Mouse (Mus musculus): ENCODE measurements around the gene Slco2a1. TPM values are rescaled to one million over a fixed set of nuclear protein-coding genes. Genes with fewer than 3 reads are reported as not detected.

The Slco2a1 gene
- polyA plus RNA-seq, 1 experiment = 2.4 TPM

DNA sequence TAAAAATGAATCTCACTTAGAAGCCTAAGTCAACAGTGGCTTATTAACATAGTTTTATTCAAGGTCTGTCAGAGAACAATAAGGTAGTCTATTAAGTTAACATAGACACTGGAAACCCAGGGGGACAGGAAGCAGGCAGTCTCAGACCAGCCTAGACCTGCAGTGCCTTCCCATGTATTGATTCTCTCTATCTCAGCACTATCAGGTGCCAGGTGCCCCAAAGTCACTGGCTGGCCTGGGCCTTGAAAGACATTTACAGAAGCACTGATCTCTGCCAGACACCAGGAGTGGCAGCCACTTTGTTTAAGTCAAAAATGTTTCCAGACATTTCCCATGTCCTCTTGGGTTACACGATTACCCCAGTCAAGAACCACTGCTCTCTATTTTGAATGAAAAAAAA, 11.4 kb upstream of the Slco2a1 start:
- no peak overlapping the region for H3K4me3 ChIP-seq (ENCODE audit: control insufficient read depth, low read depth, low read length)
- no peak overlapping the region for H3K27ac ChIP-seq (ENCODE audit: control insufficient read depth, insufficient read depth, low read depth, low read length)
- no peak for TF ChIP-seq POLR2A (IDR thresholded peaks at IDR 0.05; ENCODE audit: control insufficient read depth, low read depth, low read length)
- no peak for TF ChIP-seq CTCF (IDR thresholded peaks at IDR 0.05; ENCODE audit: control insufficient read depth, insufficient read depth, insufficient replicate concordance, low read depth, low read length)
- H3K36me3 ChIP-seq (ENCODE audit: control insufficient read depth, insufficient read depth, low read length) = no peaks in the 10 kb centered on the region
- H3K27me3 ChIP-seq (ENCODE audit: control insufficient read depth, insufficient read depth, low read length) = no peaks in the 10 kb centered on the region
- no peaks in the 10 kb centered on the region; the same call in 1 of the 2 replicates for H3K4me1 ChIP-seq (ENCODE audit: control insufficient read depth, insufficient read depth, low read length)

DNA sequence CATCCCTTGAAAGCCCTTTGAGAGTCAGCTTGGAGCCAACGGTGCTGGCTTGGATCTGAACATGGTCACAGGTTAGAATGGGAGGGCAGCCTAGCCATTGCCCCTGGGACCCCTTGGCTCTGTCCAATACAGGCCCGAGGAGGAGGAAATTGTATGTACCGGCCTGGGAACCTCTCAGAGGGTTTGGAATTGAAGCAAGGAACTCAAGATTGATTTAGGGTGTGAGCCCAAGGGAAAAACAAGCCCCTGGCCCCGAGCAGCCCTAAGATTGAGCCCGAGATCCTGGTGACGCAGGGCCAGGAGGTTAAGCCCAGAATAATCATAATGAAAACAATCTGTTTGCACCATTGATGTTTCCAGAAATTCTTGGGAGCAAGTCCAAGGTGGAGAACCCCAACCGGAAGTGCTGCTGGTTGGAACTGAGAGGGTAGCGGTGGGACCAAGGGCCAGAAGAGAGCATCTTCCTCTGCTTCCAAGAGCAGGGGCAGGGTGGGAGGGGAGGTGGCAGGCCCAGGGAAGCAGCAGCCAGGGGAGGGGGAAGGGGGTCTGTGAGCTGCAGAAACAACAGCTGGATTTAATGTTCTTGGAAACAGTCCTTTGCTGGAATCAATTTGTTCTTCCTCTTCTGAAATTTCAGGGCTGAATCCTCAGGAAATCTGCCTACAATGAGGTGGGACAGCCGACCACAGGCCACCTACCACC, 10.6 kb upstream of the Slco2a1 start:
- H3K36me3 ChIP-seq (ENCODE audit: control insufficient read depth, insufficient read depth, low read length) = no peaks in the 10 kb centered on the region
- no peaks in the 10 kb centered on the region for H3K27me3 ChIP-seq (ENCODE audit: control insufficient read depth, insufficient read depth, low read length)
- no peak for TF ChIP-seq POLR2A (IDR thresholded peaks at IDR 0.05; ENCODE audit: control insufficient read depth, low read depth, low read length)
- no peak for TF ChIP-seq CTCF (IDR thresholded peaks at IDR 0.05; ENCODE audit: control insufficient read depth, insufficient read depth, insufficient replicate concordance, low read depth, low read length)
- no peak overlapping the region for H3K27ac ChIP-seq (ENCODE audit: control insufficient read depth, insufficient read depth, low read depth, low read length)
- H3K4me1 ChIP-seq (ENCODE audit: control insufficient read depth, insufficient read depth, low read length) = no peaks in the 10 kb centered on the region; the same call in 1 of the 2 replicates
- no peak overlapping the region for H3K4me3 ChIP-seq (ENCODE audit: control insufficient read depth, low read depth, low read length)

DNA sequence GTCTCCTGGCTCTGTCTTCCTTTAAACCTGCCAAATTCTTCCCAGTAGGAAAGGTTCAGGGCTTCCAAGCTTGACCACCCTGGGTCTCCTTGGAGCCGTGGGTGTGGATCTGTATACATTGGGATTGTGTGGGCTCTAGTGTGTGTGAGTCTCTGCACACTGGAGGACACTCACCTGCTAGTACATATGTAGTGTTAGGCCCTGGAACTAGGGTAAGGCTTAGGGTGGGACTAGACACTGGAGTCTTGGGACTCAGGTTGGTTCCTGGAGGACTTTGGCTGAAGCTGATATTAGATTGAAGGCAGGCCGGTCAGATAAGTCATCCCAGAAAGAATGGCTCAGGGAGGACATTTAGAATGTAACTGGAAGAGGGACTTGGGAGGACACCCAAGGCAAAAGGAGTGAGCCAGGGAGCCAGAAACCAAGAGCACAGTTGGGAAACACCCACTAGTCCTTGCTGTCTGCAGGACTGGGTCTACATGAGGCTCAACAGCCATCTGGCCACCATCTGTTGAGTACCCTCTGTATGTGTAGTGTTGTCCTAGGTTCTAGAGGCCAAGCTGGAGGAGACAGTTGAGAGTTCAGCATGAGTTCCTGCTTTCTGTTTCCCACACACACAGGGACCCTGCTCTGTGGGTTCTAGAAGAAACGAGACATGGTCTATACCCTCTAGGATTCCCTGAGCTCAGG, 9.4 kb upstream of the Slco2a1 start:
- H3K27ac ChIP-seq (ENCODE audit: control insufficient read depth, insufficient read depth, low read depth, low read length) = no peak overlapping the region

DNA sequence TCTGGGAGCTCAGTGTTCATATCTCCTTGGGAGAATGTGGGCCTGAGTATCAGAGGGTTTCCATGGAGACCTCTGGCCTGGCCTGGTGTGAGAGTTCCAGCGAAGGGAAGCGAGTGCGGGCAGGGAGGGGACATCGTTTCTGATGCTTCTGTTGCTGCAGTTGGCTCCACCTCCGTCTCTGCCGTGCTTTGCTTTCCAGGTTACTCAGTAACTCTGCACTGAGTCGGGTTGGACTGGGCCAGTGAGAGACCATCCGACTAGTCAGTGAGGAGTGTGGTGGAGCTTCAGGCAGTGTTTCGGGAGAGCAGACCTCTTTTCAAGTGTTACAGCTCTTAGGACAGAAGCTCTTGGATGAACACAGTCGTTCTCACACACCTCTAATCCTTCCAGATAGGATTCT, 8.6 kb upstream of the Slco2a1 start:
- no peaks in the 10 kb centered on the region for H3K36me3 ChIP-seq (ENCODE audit: control insufficient read depth, insufficient read depth, low read length)
- H3K27ac ChIP-seq (ENCODE audit: control insufficient read depth, insufficient read depth, low read depth, low read length) = no peak overlapping the region
- TF ChIP-seq CTCF (IDR thresholded peaks at IDR 0.05; ENCODE audit: control insufficient read depth, insufficient read depth, insufficient replicate concordance, low read depth, low read length) (no peak), POLR2A (IDR thresholded peaks at IDR 0.05; ENCODE audit: control insufficient read depth, low read depth, low read length) (no peak)
- no peak overlapping the region for H3K4me3 ChIP-seq (ENCODE audit: control insufficient read depth, low read depth, low read length)
- H3K4me1 ChIP-seq (ENCODE audit: control insufficient read depth, insufficient read depth, low read length) = no peaks in the 10 kb centered on the region; the same call in 1 of the 2 replicates
- no peaks in the 10 kb centered on the region for H3K27me3 ChIP-seq (ENCODE audit: control insufficient read depth, insufficient read depth, low read length)

More for the DNA sequence above, 9.4 kb upstream of the Slco2a1 start:
- no peak for TF ChIP-seq POLR2A (IDR thresholded peaks at IDR 0.05; ENCODE audit: control insufficient read depth, low read depth, low read length)
- no peak for TF ChIP-seq CTCF (IDR thresholded peaks at IDR 0.05; ENCODE audit: control insufficient read depth, insufficient read depth, insufficient replicate concordance, low read depth, low read length)
- Histone ChIP-seq H3K4me3 (ENCODE audit: control insufficient read depth, low read depth, low read length) (no peak overlapping the region), H3K27me3 (ENCODE audit: control insufficient read depth, insufficient read depth, low read length) (no peaks in the 10 kb centered on the region), H3K4me1 (ENCODE audit: control insufficient read depth, insufficient read depth, low read length) (no peaks in the 10 kb centered on the region; the same call in 1 of the 2 replicates), H3K36me3 (ENCODE audit: control insufficient read depth, insufficient read depth, low read length) (no peaks in the 10 kb centered on the region)

DNA sequence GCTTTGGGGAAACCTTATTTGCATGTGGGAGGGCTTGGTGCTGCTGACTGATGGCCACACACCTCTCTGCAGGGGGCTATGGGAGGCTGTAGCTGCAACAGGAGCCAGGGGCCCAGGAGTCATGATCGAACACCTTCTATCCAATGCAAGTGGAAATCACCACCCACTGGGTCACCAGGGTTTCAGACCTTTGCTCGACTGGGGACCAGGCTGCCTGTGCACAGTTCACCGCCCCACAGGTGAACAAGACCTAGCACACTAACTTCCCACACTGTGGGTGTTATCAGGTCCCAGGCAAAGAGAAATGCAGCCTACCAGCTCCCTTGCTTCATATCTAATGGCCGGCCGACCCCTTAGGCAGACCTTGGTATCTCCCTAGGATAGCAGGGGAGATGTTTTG, 8.1 kb upstream of the Slco2a1 start:
- no peaks in the 10 kb centered on the region; the same call in 1 of the 2 replicates for H3K4me1 ChIP-seq (ENCODE audit: control insufficient read depth, insufficient read depth, low read length)
- no peaks in the 10 kb centered on the region for H3K27me3 ChIP-seq (ENCODE audit: control insufficient read depth, insufficient read depth, low read length)
- no peak for TF ChIP-seq CTCF (IDR thresholded peaks at IDR 0.05; ENCODE audit: control insufficient read depth, insufficient read depth, insufficient replicate concordance, low read depth, low read length)
- no peak for TF ChIP-seq POLR2A (IDR thresholded peaks at IDR 0.05; ENCODE audit: control insufficient read depth, low read depth, low read length)
- H3K36me3 ChIP-seq (ENCODE audit: control insufficient read depth, insufficient read depth, low read length) = no peaks in the 10 kb centered on the region
- H3K27ac ChIP-seq (ENCODE audit: control insufficient read depth, insufficient read depth, low read depth, low read length) = no peak overlapping the region
- H3K4me3 ChIP-seq (ENCODE audit: control insufficient read depth, low read depth, low read length) = no peak overlapping the region

DNA sequence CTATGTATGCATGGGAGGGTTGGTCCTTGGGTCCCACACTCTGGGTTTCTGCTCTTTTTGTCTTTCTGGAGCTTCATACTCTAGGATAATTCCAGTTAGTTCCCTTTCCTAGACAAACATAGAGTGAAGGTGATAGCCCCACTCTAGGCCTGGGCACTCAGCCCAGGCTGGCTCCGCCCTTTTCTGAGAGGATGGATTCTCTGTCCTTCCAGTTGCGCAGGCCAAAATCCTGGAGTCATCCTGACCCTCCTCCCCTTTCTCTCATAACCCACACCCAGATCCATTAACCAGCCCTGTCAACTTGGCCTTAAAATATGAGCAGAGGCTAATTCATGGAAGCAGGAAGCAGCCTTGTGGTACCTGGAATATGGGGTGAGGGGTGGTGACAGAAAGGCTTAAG, 6.7 kb upstream of the Slco2a1 start:
- Histone ChIP-seq H3K36me3 (ENCODE audit: control insufficient read depth, insufficient read depth, low read length) (no peaks in the 10 kb centered on the region), H3K4me1 (ENCODE audit: control insufficient read depth, insufficient read depth, low read length) (no peaks in the 10 kb centered on the region; the same call in 1 of the 2 replicates), H3K27me3 (ENCODE audit: control insufficient read depth, insufficient read depth, low read length) (no peaks in the 10 kb centered on the region), H3K27ac (ENCODE audit: control insufficient read depth, insufficient read depth, low read depth, low read length) (no peak overlapping the region), H3K4me3 (ENCODE audit: control insufficient read depth, low read depth, low read length) (no peak overlapping the region)
- TF ChIP-seq POLR2A (IDR thresholded peaks at IDR 0.05; ENCODE audit: control insufficient read depth, low read depth, low read length) = no peak
- no peak for TF ChIP-seq CTCF (IDR thresholded peaks at IDR 0.05; ENCODE audit: control insufficient read depth, insufficient read depth, insufficient replicate concordance, low read depth, low read length)

DNA sequence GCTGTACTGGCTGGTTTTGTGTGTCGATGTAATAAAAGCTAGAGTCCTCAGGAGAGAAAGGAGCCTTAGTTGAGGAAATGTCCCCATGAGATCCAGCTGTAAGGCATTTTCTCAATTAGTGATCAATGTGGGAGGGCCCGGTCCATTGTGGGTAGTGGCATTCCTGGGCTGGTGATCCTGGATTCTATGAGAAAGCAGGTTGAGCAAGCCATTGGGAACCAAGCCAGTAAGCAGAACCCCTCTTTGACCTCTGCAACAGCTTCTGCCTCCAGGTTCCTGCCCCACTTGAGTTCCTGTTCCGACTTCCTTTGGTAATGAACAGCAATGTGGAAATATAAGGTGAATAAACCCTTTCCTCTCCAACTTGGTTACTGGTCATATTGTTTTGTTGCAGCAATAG, 6.1 kb upstream of the Slco2a1 start:
- Histone ChIP-seq H3K27ac (ENCODE audit: control insufficient read depth, insufficient read depth, low read depth, low read length) (no peak overlapping the region), H3K36me3 (ENCODE audit: control insufficient read depth, insufficient read depth, low read length) (no peaks in the 10 kb centered on the region), H3K4me1 (ENCODE audit: control insufficient read depth, insufficient read depth, low read length) (no peaks in the 10 kb centered on the region; the same call in 1 of the 2 replicates), H3K27me3 (ENCODE audit: control insufficient read depth, insufficient read depth, low read length) (no peaks in the 10 kb centered on the region), H3K4me3 (ENCODE audit: control insufficient read depth, low read depth, low read length) (no peak overlapping the region)
- TF ChIP-seq CTCF (IDR thresholded peaks at IDR 0.05; ENCODE audit: control insufficient read depth, insufficient read depth, insufficient replicate concordance, low read depth, low read length) (no peak), POLR2A (IDR thresholded peaks at IDR 0.05; ENCODE audit: control insufficient read depth, low read depth, low read length) (no peak)
